Mouse (Mus musculus) stomach, postnatal 0 days (tissue): ENCODE data around the gene Prss35. TPM values are rescaled to one million over a fixed set of nuclear protein-coding genes. Genes with fewer than 3 reads are reported as not detected.
A peak's percentile ranks its signal among the peaks of the same experiment; 100 is the strongest.

ENCODE experiments used
- ATAC-seq: fragments of 200-750 bp; cut with Nextera tagmentation; 2 replicates; pipeline ENCODE4 v1.8.0; 2017; ENCODE audit not compliant: low FRiP score, low TSS enrichment
- DNase-seq: peaks from one replicate; pipeline ENCODE4 v3.0.0-alpha.2; 2016; ENCODE audit warnings: low spot score
- H3K27ac ChIP-seq: fragments of 300-500 bp; sonication (generic); replicated peaks from 2 replicates; pipeline ENCODE4 v1.5.1; 2014; ENCODE audit warnings: mild to moderate bottlenecking, control low read depth
- H3K27me3 ChIP-seq: fragments of 300-500 bp; sonication (generic); 2 replicates; pipeline ENCODE4 v1.6.1; 2014; ENCODE audit warnings: low read length; ENCODE audit not compliant: control insufficient read depth, insufficient read depth
- H3K36me3 ChIP-seq: fragments of 300-500 bp; sonication (generic); 2 replicates; pipeline ENCODE4 v1.6.1; 2014; ENCODE audit warnings: low read length, mixed read lengths; ENCODE audit not compliant: control insufficient read depth, insufficient read depth
- H3K4me1 ChIP-seq: fragments of 300-500 bp; sonication (generic); replicated peaks from 2 replicates; pipeline ENCODE4 v1.6.1; 2014; ENCODE audit warnings: antibody characterized with exemption; ENCODE audit not compliant: control insufficient read depth, insufficient read depth
- H3K4me2 ChIP-seq: fragments of 300-500 bp; sonication (generic); replicated peaks from 2 replicates; pipeline ENCODE4 v1.6.1; 2014; ENCODE audit warnings: low read depth, mild to moderate bottlenecking, control low read depth, moderate library complexity
- H3K4me3 ChIP-seq: fragments of 300-500 bp; sonication (generic); 2 replicates; pipeline ENCODE4 v1.5.1; 2014; ENCODE audit warnings: low read depth, low read length, control low read depth
- H3K9ac ChIP-seq: fragments of 300-500 bp; sonication (generic); 2 replicates; pipeline ENCODE4 v1.6.1; 2014; ENCODE audit warnings: mild to moderate bottlenecking, low read length, control low read depth, mixed read lengths
- H3K9me3 ChIP-seq: fragments of 300-500 bp; sonication (generic); 2 replicates; pipeline ENCODE4 v1.6.1; 2016; ENCODE audit warnings: low read length; ENCODE audit not compliant: control insufficient read depth
- CTCF ChIP-seq: IDR thresholded peaks from 2 replicates; pipeline ENCODE4 v1.5.1; 2016; ENCODE audit warnings: antibody characterized with exemption, low read depth, mild to moderate bottlenecking, moderate library complexity
- EP300 ChIP-seq: optimal IDR thresholded peaks from 2 replicates; pipeline ENCODE3; 2016; ENCODE audit warnings: antibody characterized with exemption
- WGBS: fragments of 180-500 bp; shearing (Covaris S2); extraction: QIAGEN DNeasy Blood & Tissue Kit; methylation state at CpG from one replicate; pipeline ENCODE4 v1.1.7; 2014; 5-methylcytosine and 5-hydroxymethylcytosine counted together
- polyA plus RNA-seq: library from polyadenylated mRNA; unstranded; fragments of >200 nt; fragmentation: Nextera tagmentation; extraction: Ambion mirVana; gene quantifications from 2 replicates; pipeline ENCODE4 v1.2.1, GENCODE M21; 2015

The Prss35 gene
- polyA plus RNA-seq, 1 experiment from 2014 or later: 4.6 TPM

- H3K36me3 ChIP-seq: no peaks in the 10 kb centered on the region
- 20% methylated on average over 13 of the region's 13 CpGs for WGBS
- no peaks in the 10 kb centered on the region for H3K27me3 ChIP-seq
- peak; percentile 99 for TF ChIP-seq CTCF
- no peak for TF ChIP-seq EP300
- no peak overlapping the region for H3K4me2 ChIP-seq
- H3K27ac ChIP-seq: no peak overlapping the region
- DNase-seq (peak; percentile 69), ATAC-seq (peak; percentile 87)
- H3K9me3 ChIP-seq: no peaks in the 10 kb centered on the region
- no peak overlapping the region for H3K9ac ChIP-seq
- H3K4me3 ChIP-seq: no peak overlapping the region
- H3K4me1 ChIP-seq: 0 out of 2 replicates have a peak, but pooled peaks cover 2% of the 10 kb centered on the region
Measured at GRCm38 (mm10) chr9:86745926-86746581, 2.6 kb downstream of the Prss35 start.

GRCm38 (mm10) chr9:86762477-86763376 lies 19.3 kb downstream of the Prss35 start:
- Histone ChIP-seq H3K4me3 (no peak overlapping the region), H3K9ac (no peak overlapping the region), H3K4me1 (no peaks in the 10 kb centered on the region), H3K4me2 (no peak overlapping the region), H3K27me3 (no peaks in the 10 kb centered on the region), H3K9me3 (no peaks in the 10 kb centered on the region), H3K36me3 (no peaks in the 10 kb centered on the region), H3K27ac (no peak overlapping the region)
- DNase-seq (no peak), ATAC-seq (no peak)
- TF ChIP-seq EP300: no peak
- no peak for TF ChIP-seq CTCF
- WGBS: 52% methylated on average over 8 of the region's 8 CpGs

GRCm38 (mm10) chr9:86764002-86764401 lies 20.6 kb downstream of the Prss35 start:
- WGBS: 73% methylated on average over 2 of the region's 2 CpGs
- Histone ChIP-seq H3K27me3 (no peaks in the 10 kb centered on the region), H3K4me1 (no peaks in the 10 kb centered on the region), H3K9ac (no peak overlapping the region), H3K4me3 (no peak overlapping the region), H3K27ac (no peak overlapping the region), H3K4me2 (no peak overlapping the region), H3K36me3 (no peaks in the 10 kb centered on the region), H3K9me3 (no peaks in the 10 kb centered on the region)
- ATAC-seq: no peak
- no peak for DNase-seq
- TF ChIP-seq EP300 (no peak), CTCF (no peak)

- no peaks in the 10 kb centered on the region for H3K9me3 ChIP-seq
- TF ChIP-seq CTCF: no peak
- no peak for TF ChIP-seq EP300
- H3K4me2 ChIP-seq: no peak overlapping the region
- no peaks in the 10 kb centered on the region for H3K4me1 ChIP-seq
- WGBS: 55% methylated on average over 10 of the region's 10 CpGs
- H3K9ac ChIP-seq: no peak overlapping the region
- H3K36me3 ChIP-seq: no peaks in the 10 kb centered on the region
- DNase-seq (no peak), ATAC-seq (no peak)
- H3K27me3 ChIP-seq: no peaks in the 10 kb centered on the region
- no peak overlapping the region for H3K27ac ChIP-seq
- no peak overlapping the region for H3K4me3 ChIP-seq
Measured at GRCm38 (mm10) chr9:86766991-86767390, 23.5 kb downstream of the Prss35 start.

- Histone ChIP-seq H3K9me3 (no peaks in the 10 kb centered on the region), H3K27me3 (no peaks in the 10 kb centered on the region), H3K36me3 (no peaks in the 10 kb centered on the region), H3K9ac (no peak overlapping the region), H3K27ac (no peak overlapping the region), H3K4me1 (no peaks in the 10 kb centered on the region), H3K4me3 (no peak overlapping the region), H3K4me2 (no peak overlapping the region)
- DNase-seq (no peak), ATAC-seq (no peak)
- no peak for TF ChIP-seq EP300
- no peak for TF ChIP-seq CTCF
- WGBS: 77% methylated on average over 3 of the region's 3 CpGs
Measured at GRCm38 (mm10) chr9:86772897-86773296, 29.4 kb downstream of the Prss35 start.

- H3K4me3 ChIP-seq: no peak overlapping the region
- no peak for TF ChIP-seq EP300
- TF ChIP-seq CTCF: no peak
- DNase-seq: no peak
- no peak for ATAC-seq
- H3K9me3 ChIP-seq: no peaks in the 10 kb centered on the region
- no peaks in the 10 kb centered on the region for H3K4me1 ChIP-seq
- no peak overlapping the region for H3K9ac ChIP-seq
- no peaks in the 10 kb centered on the region for H3K27me3 ChIP-seq
- no peak overlapping the region for H3K4me2 ChIP-seq
- 64% methylated on average over 8 of the region's 8 CpGs for WGBS
- H3K36me3 ChIP-seq: no peaks in the 10 kb centered on the region
- no peak overlapping the region for H3K27ac ChIP-seq
Measured at GRCm38 (mm10) chr9:86773996-86774395, 30.5 kb downstream of the Prss35 start.
